Mouse (Mus musculus): Measurements from ENCODE around the gene Spsb4. TPM values are rescaled to one million over a fixed set of nuclear protein-coding genes. Genes with fewer than 3 reads are reported as not detected.

The Spsb4 gene
- polyA plus RNA-seq, 1 experiment from 2014 or later, result 102 TPM

DNA sequence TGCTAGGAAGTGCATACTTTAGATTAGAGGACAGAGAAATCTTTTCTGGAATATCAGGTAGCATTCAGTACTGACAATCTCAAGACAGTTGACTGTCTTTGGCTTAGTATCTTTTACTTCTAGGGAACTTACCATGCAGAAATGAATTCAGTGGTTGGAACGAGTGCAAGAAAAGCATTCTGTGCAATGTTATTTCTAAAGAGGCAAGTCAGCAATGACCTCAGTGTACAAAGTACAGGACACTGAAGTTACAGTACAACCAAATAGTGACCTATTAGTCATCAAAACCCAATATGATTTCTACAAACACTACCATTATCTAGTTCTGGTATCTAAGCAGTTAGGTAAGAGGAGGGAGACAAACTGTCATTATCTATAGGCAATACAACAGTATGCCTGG, 51.1 kb downstream of the Spsb4 start:
- DNase-seq (ENCODE audit: extremely low spot score, low spot score), result no peak
- H3K9me3 ChIP-seq, result peaks cover 8% of the 10 kb centered on the region
- no peak overlapping the region for H3K27ac ChIP-seq
- H3K27me3 ChIP-seq (ENCODE audit: poor library complexity, severe bottlenecking), result 0 out of 2 replicates have a peak, but pooled peaks cover 7% of the 10 kb centered on the region
- peaks cover 56% of the 10 kb centered on the region for H3K4me1 ChIP-seq
- peaks cover 54% of the 10 kb centered on the region for H3K36me3 ChIP-seq (replicated peaks)
- no peak overlapping the region for H3K4me3 ChIP-seq
- 84% methylated on average over 1 of the region's 1 CpGs for WGBS

DNA sequence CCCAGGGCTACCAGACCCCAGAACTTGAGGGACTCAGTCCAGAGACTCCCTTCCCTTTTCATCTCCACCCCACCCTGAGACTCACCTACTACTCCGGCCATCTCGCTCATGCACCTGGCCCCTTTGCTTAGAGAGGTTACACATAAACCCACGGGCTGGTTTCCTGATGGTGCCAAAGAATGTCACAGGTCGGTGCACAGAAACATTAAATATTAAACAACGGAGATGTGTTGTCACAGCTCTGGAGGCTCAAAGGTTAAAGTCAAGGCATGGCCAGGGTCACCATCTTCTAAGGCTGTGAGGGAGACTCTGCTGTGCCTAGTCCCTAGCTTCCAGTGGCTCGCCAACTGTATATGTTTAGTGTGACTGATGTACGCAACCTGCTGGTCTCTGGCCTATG, 52.2 kb downstream of the Spsb4 start:
- Histone ChIP-seq H3K27ac (no peak overlapping the region), H3K4me1 (peaks cover 56% of the 10 kb centered on the region), H3K36me3 (replicated peaks) (peaks cover 56% of the 10 kb centered on the region), H3K9me3 (peaks cover 8% of the 10 kb centered on the region), H3K4me3 (no peak overlapping the region), H3K27me3 (ENCODE audit: poor library complexity, severe bottlenecking) (0 out of 2 replicates have a peak, but pooled peaks cover 7% of the 10 kb centered on the region)
- DNase-seq (ENCODE audit: extremely low spot score, low spot score), result no peak
- WGBS, result 95% methylated on average over 7 of the region's 7 CpGs

DNA sequence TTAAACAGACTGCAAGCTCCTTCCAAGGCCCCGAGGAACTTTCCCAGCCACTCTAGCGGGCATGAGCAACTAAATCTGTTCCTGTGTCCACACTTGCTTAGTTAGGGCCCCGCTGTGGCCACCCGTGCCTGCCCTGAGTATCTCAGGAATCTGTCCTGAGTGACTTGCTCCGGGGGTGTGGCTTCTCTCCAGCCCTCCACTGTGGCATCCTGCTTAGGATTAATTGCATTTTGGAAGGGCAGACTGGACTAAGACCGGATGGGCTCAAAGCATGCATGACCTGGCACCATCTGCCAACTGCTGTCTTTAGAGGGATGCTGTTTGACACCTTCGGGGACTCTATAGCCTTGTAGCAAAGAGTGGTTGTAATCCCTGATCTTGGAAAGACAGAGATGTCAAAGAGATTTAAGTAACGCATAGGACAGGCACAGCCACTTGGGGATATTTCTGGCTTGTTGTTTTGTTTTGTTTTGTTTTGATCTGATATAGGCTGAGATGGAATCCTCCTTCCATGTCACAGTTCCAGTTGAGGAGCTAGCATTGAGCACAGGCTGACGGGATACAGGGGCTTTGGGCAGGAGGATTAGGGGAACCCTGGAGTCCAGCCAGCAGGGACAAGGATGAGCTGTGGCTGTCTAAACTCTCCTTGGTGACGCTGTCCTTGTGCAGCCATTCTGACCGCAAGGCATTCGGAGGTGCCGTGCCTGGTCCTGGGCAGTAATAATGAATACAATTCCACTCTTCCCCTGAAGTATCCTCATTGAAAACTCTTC, 55.0 kb downstream of the Spsb4 start:
- peak overlapping the region; percentile 77 for H3K27ac ChIP-seq
- H3K4me1 ChIP-seq, result peaks cover 53% of the 10 kb centered on the region
- WGBS, result 68% methylated on average over 13 of the region's 13 CpGs
- no peak overlapping the region; the same call in 1 of the 2 replicates for H3K4me3 ChIP-seq
- no peak for DNase-seq (ENCODE audit: extremely low spot score, low spot score)
- H3K36me3 ChIP-seq (replicated peaks), result peaks cover 62% of the 10 kb centered on the region
- H3K27me3 ChIP-seq (ENCODE audit: poor library complexity, severe bottlenecking), result 0 out of 2 replicates have a peak, but pooled peaks cover 7% of the 10 kb centered on the region
- peaks cover 8% of the 10 kb centered on the region for H3K9me3 ChIP-seq

DNA sequence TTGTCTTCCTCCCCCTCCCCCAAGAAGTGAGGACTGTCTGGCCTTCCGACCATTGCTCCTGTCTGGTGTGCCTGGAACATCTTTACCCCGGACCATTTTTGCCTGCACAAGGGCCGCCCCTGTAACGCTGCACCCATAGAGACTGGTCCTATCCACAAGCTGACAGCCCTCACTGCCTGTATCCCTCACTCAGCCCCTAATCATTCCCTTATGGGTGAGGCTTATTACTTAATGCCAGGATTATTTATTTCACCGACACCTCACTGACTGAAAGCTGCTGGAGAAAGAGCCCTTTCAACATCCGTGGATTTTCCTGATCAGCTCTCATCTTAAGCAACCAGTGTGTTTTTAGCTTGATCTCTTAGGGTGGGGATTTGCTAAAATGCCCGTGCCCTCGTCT, 55.9 kb downstream of the Spsb4 start:
- DNase-seq (ENCODE audit: extremely low spot score, low spot score), result no peak
- H3K4me1 ChIP-seq, result peaks cover 62% of the 10 kb centered on the region
- H3K27me3 ChIP-seq (ENCODE audit: poor library complexity, severe bottlenecking), result 0 out of 2 replicates have a peak, but pooled peaks cover 7% of the 10 kb centered on the region
- H3K27ac ChIP-seq, result peak overlapping the region; percentile 77
- H3K4me3 ChIP-seq, result no peak overlapping the region
- peaks cover 8% of the 10 kb centered on the region for H3K9me3 ChIP-seq
- 68% methylated on average over 8 of the region's 8 CpGs for WGBS
- H3K36me3 ChIP-seq (replicated peaks), result peaks cover 58% of the 10 kb centered on the region

DNA sequence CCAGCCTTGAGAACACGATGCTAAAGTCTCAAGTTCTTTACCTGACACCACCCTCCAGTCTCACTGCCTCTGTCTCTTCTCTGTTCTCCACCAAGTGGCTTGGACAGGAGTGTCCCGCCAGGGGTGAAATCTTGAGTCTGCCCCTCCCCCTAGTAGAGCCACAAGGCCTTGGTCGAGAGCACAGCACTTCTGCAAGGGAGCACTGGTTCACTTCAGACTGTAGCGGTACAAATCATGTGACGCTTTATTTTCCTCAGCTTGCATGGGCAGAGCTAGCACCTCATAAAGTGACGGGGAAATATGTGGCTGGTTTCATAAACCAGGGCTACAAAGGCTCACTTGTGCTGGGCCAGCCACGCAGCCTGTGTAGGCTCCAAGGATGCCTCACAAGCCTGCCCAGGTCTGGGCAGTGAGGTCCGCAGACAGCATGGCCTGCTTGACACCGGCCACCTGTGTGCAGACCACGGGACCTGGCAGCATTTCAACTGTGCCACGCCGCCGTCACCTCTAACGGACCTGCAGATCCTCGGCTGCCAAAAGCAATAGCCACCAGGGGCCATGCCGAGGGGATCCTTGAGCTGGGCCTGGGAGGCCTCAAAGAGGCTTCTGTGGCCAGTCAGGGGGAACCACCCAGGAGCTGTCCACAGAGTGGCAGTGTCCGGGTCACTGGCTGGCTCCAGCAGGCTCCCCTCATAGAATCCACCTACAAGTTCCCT, 56.5 kb downstream of the Spsb4 start:
- Histone ChIP-seq H3K4me3 (no peak overlapping the region), H3K36me3 (replicated peaks) (peaks cover 52% of the 10 kb centered on the region), H3K27me3 (ENCODE audit: poor library complexity, severe bottlenecking) (0 out of 2 replicates have a peak, but pooled peaks cover 7% of the 10 kb centered on the region), H3K4me1 (peaks cover 68% of the 10 kb centered on the region), H3K27ac (peak overlapping the region; percentile 77), H3K9me3 (peaks cover 8% of the 10 kb centered on the region)
- WGBS, result 71% methylated on average over 17 of the region's 17 CpGs
- DNase-seq (ENCODE audit: extremely low spot score, low spot score), result no peak

DNA sequence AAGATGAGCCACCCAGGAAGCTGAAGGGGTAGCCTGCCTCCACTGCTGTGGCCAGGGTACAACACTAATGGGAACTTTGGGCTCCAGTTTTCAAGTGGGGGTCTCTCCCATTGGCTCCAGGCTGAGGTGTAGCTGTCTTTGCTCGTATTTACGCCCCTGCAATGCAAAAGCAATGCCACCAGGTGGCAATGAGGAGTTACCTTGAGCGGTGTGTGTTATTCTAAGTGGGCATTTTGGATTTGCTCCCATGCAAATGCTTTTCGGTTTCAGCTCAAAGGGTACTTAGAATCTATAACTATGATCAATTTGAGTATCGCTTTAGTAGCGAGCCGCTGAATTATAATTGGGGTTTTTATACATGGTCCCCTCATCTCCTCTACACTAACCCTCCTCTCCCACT, 57.6 kb downstream of the Spsb4 start:
- Histone ChIP-seq H3K4me1 (peaks cover 79% of the 10 kb centered on the region), H3K36me3 (replicated peaks) (peaks cover 45% of the 10 kb centered on the region), H3K9me3 (peaks cover 6% of the 10 kb centered on the region), H3K4me3 (no peak overlapping the region), H3K27ac (no peak overlapping the region), H3K27me3 (ENCODE audit: poor library complexity, severe bottlenecking) (0 out of 2 replicates have a peak, but pooled peaks cover 7% of the 10 kb centered on the region)
- 63% methylated on average over 7 of the region's 7 CpGs for WGBS
- DNase-seq (ENCODE audit: extremely low spot score, low spot score), result no peak

DNA sequence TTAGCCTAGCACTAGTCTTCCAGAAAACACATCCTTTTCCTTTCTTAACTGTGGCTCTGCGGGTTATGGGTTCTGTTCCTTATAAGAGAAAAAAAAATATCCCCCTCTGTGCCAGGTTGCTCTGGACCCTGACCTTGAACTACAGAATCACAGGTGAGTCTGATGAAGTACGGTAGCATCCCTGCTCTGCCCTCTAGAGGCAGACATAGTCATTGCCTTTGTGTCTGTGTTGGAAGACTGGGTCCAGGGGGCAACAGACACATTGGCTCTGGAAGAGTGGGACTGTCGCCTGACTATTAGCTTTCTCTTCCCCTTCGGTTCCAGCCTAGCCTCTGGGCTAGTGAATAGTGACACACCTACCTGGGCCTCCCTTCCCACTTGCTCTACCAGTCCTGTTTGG, 58.4 kb downstream of the Spsb4 start:
- Histone ChIP-seq H3K9me3 (peaks cover 3% of the 10 kb centered on the region), H3K27ac (no peak overlapping the region), H3K4me1 (peaks cover 87% of the 10 kb centered on the region), H3K36me3 (replicated peaks) (peaks cover 45% of the 10 kb centered on the region), H3K27me3 (ENCODE audit: poor library complexity, severe bottlenecking) (0 out of 2 replicates have a peak, but pooled peaks cover 7% of the 10 kb centered on the region), H3K4me3 (no peak overlapping the region)
- DNase-seq (ENCODE audit: extremely low spot score, low spot score), result no peak
- WGBS, result 90% methylated on average over 4 of the region's 4 CpGs

DNA sequence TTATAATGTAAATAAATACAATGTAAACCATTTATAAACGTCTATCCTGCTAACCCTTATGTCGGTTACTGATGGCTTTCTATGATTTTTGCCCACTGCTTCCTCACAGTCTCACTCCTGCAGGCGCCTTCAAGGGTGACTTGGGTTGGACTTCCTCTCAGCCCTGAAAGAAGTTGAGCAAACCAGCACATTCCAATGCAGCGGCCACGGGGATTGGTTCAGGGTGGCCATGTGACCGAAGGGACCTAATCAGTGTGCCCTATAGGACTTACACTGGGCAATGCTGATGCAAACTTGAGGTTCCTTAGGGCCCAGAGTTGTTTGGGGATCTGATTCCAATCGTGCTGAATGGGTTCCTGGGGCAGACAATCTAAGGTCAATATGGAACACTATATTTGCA, 59.2 kb downstream of the Spsb4 start:
- Histone ChIP-seq H3K27ac (peak overlapping the region; percentile 54; the same call in 1 of the 2 replicates), H3K27me3 (ENCODE audit: poor library complexity, severe bottlenecking) (0 out of 2 replicates have a peak, but pooled peaks cover 7% of the 10 kb centered on the region), H3K4me3 (no peak overlapping the region), H3K9me3 (no peaks in the 10 kb centered on the region), H3K36me3 (replicated peaks) (peaks cover 48% of the 10 kb centered on the region), H3K4me1 (peaks cover 92% of the 10 kb centered on the region)
- no peak for DNase-seq (ENCODE audit: extremely low spot score, low spot score)
- 89% methylated on average over 7 of the region's 7 CpGs for WGBS

DNA sequence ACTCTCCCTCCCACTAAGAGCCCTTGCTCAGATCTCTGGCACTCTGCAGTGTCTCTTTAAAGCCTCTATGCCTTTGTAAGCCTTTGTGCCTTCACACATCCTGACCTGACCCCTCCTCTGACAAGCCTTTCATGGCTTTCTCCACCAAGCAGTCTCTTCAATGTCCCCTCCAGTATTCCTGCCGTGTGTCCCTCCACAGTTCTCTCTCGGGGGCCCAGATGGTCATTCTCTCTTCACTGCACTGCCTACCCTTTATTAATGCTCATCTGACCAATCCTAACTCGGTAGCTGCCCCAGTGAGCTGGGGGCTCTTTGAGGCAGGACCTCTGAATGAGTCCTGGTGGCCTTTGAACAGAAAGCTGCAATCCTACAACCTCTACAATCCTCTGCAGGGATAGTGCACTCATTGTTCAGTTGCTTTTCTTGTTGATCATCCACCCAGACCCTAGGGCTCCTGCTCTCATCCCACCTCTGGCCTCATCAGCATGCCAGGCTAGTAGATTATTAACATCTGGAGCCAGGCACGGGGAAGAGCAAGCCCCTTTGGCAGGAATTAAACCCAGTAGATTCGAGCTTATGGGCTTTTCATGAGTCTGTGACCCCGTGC, 60.5 kb downstream of the Spsb4 start:
- Histone ChIP-seq H3K9me3 (no peaks in the 10 kb centered on the region), H3K36me3 (replicated peaks) (peaks cover 54% of the 10 kb centered on the region), H3K27ac (peak overlapping the region; percentile 54), H3K27me3 (ENCODE audit: poor library complexity, severe bottlenecking) (0 out of 2 replicates have a peak, but pooled peaks cover 2% of the 10 kb centered on the region), H3K4me1 (peaks cover 86% of the 10 kb centered on the region), H3K4me3 (peak overlapping the region; percentile 5; the same call in 1 of the 2 replicates)
- DNase-seq (ENCODE audit: extremely low spot score, low spot score), result peak; percentile 58
- 9% methylated on average over 6 of the region's 6 CpGs for WGBS

DNA sequence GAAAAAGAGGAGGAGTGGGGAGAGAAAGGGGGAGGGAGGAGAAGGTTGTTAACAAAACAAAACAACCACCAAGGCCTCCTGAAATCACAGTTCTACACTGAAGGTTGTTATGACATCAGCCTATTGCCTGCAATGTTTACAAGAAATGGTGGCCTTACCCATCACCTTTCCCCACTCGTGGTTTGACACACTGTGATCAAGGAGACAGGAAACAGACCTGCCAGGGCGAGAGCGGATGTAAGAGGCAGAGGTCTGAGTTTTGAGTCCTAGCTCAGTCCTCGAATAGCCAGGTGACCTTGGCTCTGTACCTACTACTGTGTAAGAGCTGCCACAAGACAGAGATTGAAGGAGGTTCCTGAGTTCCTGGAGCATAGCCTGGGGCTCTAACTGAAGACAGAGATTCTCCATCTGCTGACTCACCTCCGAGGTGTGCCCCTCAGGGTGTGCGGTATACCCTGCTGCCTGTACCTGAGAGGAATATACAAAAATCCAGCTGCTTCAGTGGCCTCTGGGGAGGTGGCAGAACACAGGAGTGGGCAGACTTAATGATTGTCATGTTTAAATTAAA, 61.3 kb downstream of the Spsb4 start:
- no peak for DNase-seq (ENCODE audit: extremely low spot score, low spot score)
- H3K36me3 ChIP-seq (replicated peaks), result peaks cover 52% of the 10 kb centered on the region
- WGBS, result 53% methylated on average over 6 of the region's 6 CpGs
- H3K27me3 ChIP-seq (ENCODE audit: poor library complexity, severe bottlenecking), result no peaks in the 10 kb centered on the region
- peaks cover 80% of the 10 kb centered on the region for H3K4me1 ChIP-seq
- peak overlapping the region; percentile 54 for H3K27ac ChIP-seq
- no peaks in the 10 kb centered on the region for H3K9me3 ChIP-seq
- H3K4me3 ChIP-seq, result no peak overlapping the region

DNA sequence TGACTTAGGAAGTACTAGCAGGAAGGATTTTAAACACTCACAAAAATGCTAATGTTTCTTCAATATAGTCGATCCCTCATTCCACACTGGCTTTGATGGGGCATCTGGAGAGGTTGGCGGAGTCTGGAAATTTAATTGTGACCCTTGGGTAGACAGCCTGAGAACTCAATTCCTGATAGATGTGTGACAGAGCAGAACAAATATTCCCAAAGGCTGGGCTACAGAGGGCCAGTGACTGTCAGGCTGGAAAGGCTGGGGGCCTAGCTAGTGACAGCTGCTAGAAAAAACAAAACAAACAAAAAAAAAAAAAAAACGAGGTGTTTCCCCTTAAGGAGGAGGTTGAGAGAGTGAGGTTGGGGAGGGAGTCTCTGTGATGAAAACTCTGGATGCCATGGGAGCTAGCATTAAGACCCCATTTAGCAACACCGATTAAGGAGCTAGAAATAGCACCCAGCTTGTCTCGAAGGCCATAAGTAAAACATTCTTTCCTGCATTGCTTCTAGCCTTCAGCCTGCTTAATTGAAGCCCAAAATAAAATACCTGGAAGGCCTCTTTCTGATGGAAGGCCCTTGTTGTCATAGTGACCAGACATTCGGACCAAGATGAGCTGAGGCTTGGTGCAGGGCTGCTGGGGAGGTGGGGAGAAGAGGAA, 61.9 kb downstream of the Spsb4 start:
- peak overlapping the region; percentile 54 for H3K27ac ChIP-seq
- no peaks in the 10 kb centered on the region for H3K9me3 ChIP-seq
- 44% methylated on average over 6 of the region's 6 CpGs for WGBS
- no peak for DNase-seq (ENCODE audit: extremely low spot score, low spot score)
- H3K36me3 ChIP-seq (replicated peaks), result peaks cover 52% of the 10 kb centered on the region
- H3K27me3 ChIP-seq (ENCODE audit: poor library complexity, severe bottlenecking), result no peaks in the 10 kb centered on the region
- peaks cover 80% of the 10 kb centered on the region for H3K4me1 ChIP-seq
- H3K4me3 ChIP-seq, result no peak overlapping the region
